Mouse (Mus musculus) cortical plate, adult 2 months (tissue): ENCODE data around the gene Neurod2.

ENCODE experiments used
- CTCF ChIP-seq: fragments of 200-500 bp; IDR thresholded peaks from 2 replicates; pipeline ENCODE4 v1.5.1; 2011; ENCODE audit warnings: mild to moderate bottlenecking, control low read depth, low read length; ENCODE audit not compliant: insufficient read depth; ENCODE audit errors: extremely low read depth
- POLR2A ChIP-seq: fragments of 200-500 bp; IDR thresholded peaks from 2 replicates; pipeline ENCODE4 v1.6.1; 2011; ENCODE audit warnings: mild to moderate bottlenecking, low read length, control low read depth; ENCODE audit not compliant: insufficient read depth; ENCODE audit errors: extremely low read depth

GRCm38 (mm10) chr11:98313790-98314323 is 15.6 kb downstream of the Neurod2 start:
- TF ChIP-seq CTCF (no peak), POLR2A (no peak)
